Mouse (Mus musculus): ENCODE results near the gene Traf7.

Traf7 gene

DNA sequence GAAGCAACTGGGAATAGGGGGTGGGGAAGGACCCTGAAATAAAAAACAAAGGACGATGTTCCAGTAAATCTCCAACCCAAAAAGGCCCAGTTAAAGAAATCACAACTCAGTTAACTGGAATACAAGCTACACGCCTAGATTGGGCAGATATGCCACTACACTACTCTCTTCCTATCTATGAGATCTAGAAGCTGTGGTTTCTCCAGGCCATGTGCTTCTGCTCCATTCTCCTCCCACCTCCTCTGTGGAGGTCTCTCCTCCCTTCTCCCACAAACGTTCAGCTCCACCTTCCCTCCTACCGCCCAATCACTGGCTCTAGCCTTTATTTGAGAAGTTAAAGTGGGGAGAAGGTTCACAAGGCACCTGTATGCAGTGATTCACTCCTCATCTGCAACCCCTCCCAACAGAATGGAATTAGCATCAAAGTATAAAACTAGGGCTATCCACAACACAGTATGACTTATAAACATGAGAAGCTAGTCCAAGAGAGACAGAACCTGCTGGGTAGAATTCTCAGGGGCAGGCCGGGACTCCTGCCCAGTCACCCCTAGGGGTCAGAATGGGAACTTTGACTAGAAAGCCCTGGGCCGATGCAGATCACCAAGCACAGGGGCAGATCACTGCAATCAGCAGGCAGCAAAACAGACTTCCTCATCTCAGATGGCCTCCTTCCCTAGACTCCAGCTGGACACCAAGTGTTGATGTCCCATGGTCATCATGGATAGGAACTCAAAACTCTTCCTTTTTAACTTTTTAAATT is 64.2 kb downstream of the Traf7 start:
- TF ChIP-seq GATA4 (IDR thresholded peaks at IDR 0.05; ENCODE audit: insufficient replicate concordance, low read length), result no peak

GRCm38 (mm10) chr17:24462932-24463331 is 64.8 kb downstream of the Traf7 start:
- TF ChIP-seq GATA4 (IDR thresholded peaks at IDR 0.05; ENCODE audit: insufficient replicate concordance, low read length), result no peak

- TF ChIP-seq GATA4 (IDR thresholded peaks at IDR 0.05; ENCODE audit: insufficient replicate concordance, low read length), result no peak
These were observed 66.2 kb downstream of the Traf7 start for GRCm38 (mm10) chr17:24461580-24461979.
